Mouse (Mus musculus): ENCODE results near the gene Mcam. TPM values are rescaled to one million over a fixed set of nuclear protein-coding genes. Genes with fewer than 3 reads are reported as not detected.
A peak's percentile ranks its signal among the peaks of the same experiment; 100 is the strongest.
"Not testable (repeated sequence)": the region's sequence is repeated elsewhere in the genome, so short reads cannot be mapped to it uniquely, and the experiment has no call there.

Gene Mcam
- polyA plus RNA-seq, 1 experiment = 12.7 TPM

GRCm38 (mm10) chr9:44108269-44109055, 25.8 kb upstream of the Mcam start:
- no peak overlapping the region for H3K27ac ChIP-seq (ENCODE audit: insufficient read depth, low read length)
- no peak for DNase-seq (ENCODE audit: low read depth in 1 of 2, low spot score in 2 of 2)
- TF ChIP-seq POLR2A (IDR thresholded peaks at IDR 0.05; ENCODE audit: low read depth, low read length) (no peak), CTCF (IDR thresholded peaks at IDR 0.05; ENCODE audit: extremely low read depth, insufficient read depth, insufficient read length, insufficient replicate concordance) (no peak)
- no peaks in the 10 kb centered on the region; the same call in 1 of the 2 replicates for H3K36me3 ChIP-seq (ENCODE audit: control insufficient read depth, insufficient read depth, low read length)
- 90% methylated on average over 31 of the region's 31 CpGs for WGBS
- H3K4me1 ChIP-seq (ENCODE audit: control insufficient read depth, insufficient read depth, insufficient read length) = no peaks in the 10 kb centered on the region; the same call in 1 of the 2 replicates
- no peak overlapping the region for H3K4me3 ChIP-seq (ENCODE audit: extremely low read depth, insufficient read depth, insufficient read length)
- H3K27me3 ChIP-seq (ENCODE audit: control insufficient read depth, insufficient read depth, low read length) = no peaks in the 10 kb centered on the region

- no peaks in the 10 kb centered on the region; the same call in 1 of the 2 replicates for H3K36me3 ChIP-seq (ENCODE audit: control insufficient read depth, insufficient read depth, low read length)
- peak in 1 of 2 experiments; percentile 58 for DNase-seq (ENCODE audit: low read depth in 1 of 2, low spot score in 2 of 2)
- no peak for TF ChIP-seq POLR2A (IDR thresholded peaks at IDR 0.05; ENCODE audit: low read depth, low read length)
- peak; percentile 71; the same call in 1 of the 2 replicates for TF ChIP-seq CTCF (IDR thresholded peaks at IDR 0.05; ENCODE audit: extremely low read depth, insufficient read depth, insufficient read length, insufficient replicate concordance)
- no peak overlapping the region for H3K4me3 ChIP-seq (ENCODE audit: extremely low read depth, insufficient read depth, insufficient read length)
- H3K27ac ChIP-seq (ENCODE audit: insufficient read depth, low read length) = no peak overlapping the region
- H3K27me3 ChIP-seq (ENCODE audit: control insufficient read depth, insufficient read depth, low read length) = no peaks in the 10 kb centered on the region
- H3K4me1 ChIP-seq (ENCODE audit: control insufficient read depth, insufficient read depth, insufficient read length) = no peaks in the 10 kb centered on the region; the same call in 1 of the 2 replicates
- WGBS = 30% methylated on average over 9 of the region's 9 CpGs
These were observed 24.7 kb upstream of the Mcam start for GRCm38 (mm10) chr9:44109360-44110095.

GRCm38 (mm10) chr9:44111909-44112308, 22.4 kb upstream of the Mcam start:
- not testable (repeated sequence) for DNase-seq (ENCODE audit: low read depth in 1 of 2, low spot score in 2 of 2); H3K27ac ChIP-seq (ENCODE audit: insufficient read depth, low read length); H3K4me3 ChIP-seq (ENCODE audit: extremely low read depth, insufficient read depth, insufficient read length); H3K27me3 ChIP-seq (ENCODE audit: control insufficient read depth, insufficient read depth, low read length); H3K4me1 ChIP-seq (ENCODE audit: control insufficient read depth, insufficient read depth, insufficient read length); H3K36me3 ChIP-seq (ENCODE audit: control insufficient read depth, insufficient read depth, low read length)
- WGBS = 74% methylated on average over 9 of the region's 12 CpGs

- no peak within 1 kb of the TSS for H3K27ac ChIP-seq (ENCODE audit: insufficient read depth, low read length)
- DNase-seq (ENCODE audit: low read depth in 1 of 2, low spot score in 2 of 2) = peak; percentile 95 to 98
- under 1% methylated on average over 51 of the region's 51 CpGs for WGBS
- no peaks in the 10 kb centered on the region; the same call in 1 of the 2 replicates for H3K36me3 ChIP-seq (ENCODE audit: control insufficient read depth, insufficient read depth, low read length)
- TF ChIP-seq CTCF (IDR thresholded peaks at IDR 0.05; ENCODE audit: extremely low read depth, insufficient read depth, insufficient read length, insufficient replicate concordance) (no peak), POLR2A (IDR thresholded peaks at IDR 0.05; ENCODE audit: low read depth, low read length) (peak; percentile 42; the same call in 1 of the 2 replicates)
- no peaks in the 10 kb centered on the region for H3K27me3 ChIP-seq (ENCODE audit: control insufficient read depth, insufficient read depth, low read length)
- no peaks in the 10 kb centered on the region; the same call in 1 of the 2 replicates for H3K4me1 ChIP-seq (ENCODE audit: control insufficient read depth, insufficient read depth, insufficient read length)
- peak within 1 kb of the TSS; percentile 74 for H3K4me3 ChIP-seq (ENCODE audit: extremely low read depth, insufficient read depth, insufficient read length)
These were observed 21.0 kb upstream of the Mcam start, which contains the start of the genes Gm49380 and Rnf26 for GRCm38 (mm10) chr9:44113105-44113789. Gene Gm49380, minus strand, starts transcription at chr9:44113500. Gene Rnf26, minus strand, starts transcription at chr9:44113517.

- Histone ChIP-seq H3K4me3 (ENCODE audit: extremely low read depth, insufficient read depth, insufficient read length) (no peak overlapping the region), H3K27me3 (ENCODE audit: control insufficient read depth, insufficient read depth, low read length) (no peaks in the 10 kb centered on the region), H3K4me1 (ENCODE audit: control insufficient read depth, insufficient read depth, insufficient read length) (no peaks in the 10 kb centered on the region; the same call in 1 of the 2 replicates), H3K27ac (ENCODE audit: insufficient read depth, low read length) (no peak overlapping the region), H3K36me3 (ENCODE audit: control insufficient read depth, insufficient read depth, low read length) (no peaks in the 10 kb centered on the region)
- WGBS = 91% methylated on average over 2 of the region's 2 CpGs
- no peak for DNase-seq (ENCODE audit: low read depth in 1 of 2, low spot score in 2 of 2)
- no peak for TF ChIP-seq CTCF (IDR thresholded peaks at IDR 0.05; ENCODE audit: extremely low read depth, insufficient read depth, insufficient read length, insufficient replicate concordance)
- TF ChIP-seq POLR2A (IDR thresholded peaks at IDR 0.05; ENCODE audit: low read depth, low read length) = no peak
These were observed 19.8 kb upstream of the Mcam start for GRCm38 (mm10) chr9:44114453-44114852.

GRCm38 (mm10) chr9:44115599-44115998, 18.7 kb upstream of the Mcam start:
- no peaks in the 10 kb centered on the region for H3K36me3 ChIP-seq (ENCODE audit: control insufficient read depth, insufficient read depth, low read length)
- H3K4me1 ChIP-seq (ENCODE audit: control insufficient read depth, insufficient read depth, insufficient read length) = no peaks in the 10 kb centered on the region; the same call in 1 of the 2 replicates
- no peak for TF ChIP-seq CTCF (IDR thresholded peaks at IDR 0.05; ENCODE audit: extremely low read depth, insufficient read depth, insufficient read length, insufficient replicate concordance)
- no peak for TF ChIP-seq POLR2A (IDR thresholded peaks at IDR 0.05; ENCODE audit: low read depth, low read length)
- no peaks in the 10 kb centered on the region for H3K27me3 ChIP-seq (ENCODE audit: control insufficient read depth, insufficient read depth, low read length)
- no peak overlapping the region for H3K4me3 ChIP-seq (ENCODE audit: extremely low read depth, insufficient read depth, insufficient read length)
- no peak overlapping the region for H3K27ac ChIP-seq (ENCODE audit: insufficient read depth, low read length)
- no peak for DNase-seq (ENCODE audit: low read depth in 1 of 2, low spot score in 2 of 2)
- WGBS = 69% methylated on average over 9 of the region's 9 CpGs

Measured in spleen, adult 2 months (tissue).